Mouse (Mus musculus): ENCODE measurements around the gene Myh8. TPM values are rescaled to one million over a fixed set of nuclear protein-coding genes. Genes with fewer than 3 reads are reported as not detected.

Myh8 gene
- not detected in 2 replicates for total RNA-seq (2017)

DNA sequence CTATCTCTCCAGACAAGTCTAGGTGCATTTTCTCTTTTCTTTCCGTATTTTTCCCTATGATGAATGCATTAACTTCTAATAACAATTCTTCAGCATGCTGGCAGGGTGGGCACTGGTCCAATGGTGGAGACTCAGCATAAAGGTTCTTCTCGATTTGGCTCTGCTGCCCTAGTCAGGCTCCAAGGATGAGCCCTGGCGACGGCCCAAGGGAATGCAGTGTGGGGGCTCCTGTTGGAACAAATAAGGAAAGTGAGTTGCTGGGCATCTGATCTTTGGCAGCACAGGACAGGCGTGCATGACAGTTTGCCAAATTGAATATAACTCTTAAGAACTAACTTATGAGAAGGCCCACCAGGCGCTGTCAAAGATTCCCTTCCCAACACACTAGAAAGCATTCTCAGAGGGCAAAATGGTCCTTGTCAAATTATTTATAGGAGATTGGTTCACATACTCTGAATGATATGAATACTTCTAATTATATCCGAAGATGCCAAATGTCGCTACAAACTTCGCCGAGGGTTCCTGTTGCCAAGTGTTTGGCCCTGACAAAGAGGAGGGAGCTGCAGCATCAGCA, at the start of gene Myh8:
Gene Myh8 (plus strand): TSS at position 524 of the 574 bp plus-strand sequence.
- no peak for ATAC-seq (replicated peaks in 1 of 2; ENCODE audit: insufficient read depth in 1 of 2, low FRiP score in 2 of 2, low TSS enrichment in 1 of 2, low read depth in 1 of 2, poor library complexity in 2 of 2, severe bottlenecking in 2 of 2)

DNA sequence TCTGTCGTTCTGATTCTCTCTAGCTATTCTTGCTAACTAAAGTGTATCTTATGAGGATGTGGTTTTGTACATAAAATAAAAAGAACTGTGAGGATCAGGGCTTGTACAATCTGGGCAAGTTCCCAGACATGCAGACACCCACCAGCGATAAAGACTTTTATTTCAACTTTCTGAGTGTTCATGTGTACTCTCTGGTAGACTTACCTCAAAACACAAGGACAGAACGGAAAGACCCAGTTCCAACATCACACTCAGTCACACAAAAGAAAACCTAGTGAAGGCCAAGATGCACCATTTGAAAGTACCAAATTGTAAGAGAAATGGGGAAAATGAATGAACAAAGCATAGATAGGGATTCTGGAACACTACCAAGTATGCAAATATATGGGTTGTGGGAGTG, 48.2 kb upstream of the Myh8 start:
- no peak for ATAC-seq (replicated peaks in 1 of 2; ENCODE audit: insufficient read depth in 1 of 2, low FRiP score in 2 of 2, low TSS enrichment in 1 of 2, low read depth in 1 of 2, poor library complexity in 2 of 2, severe bottlenecking in 2 of 2)

DNA sequence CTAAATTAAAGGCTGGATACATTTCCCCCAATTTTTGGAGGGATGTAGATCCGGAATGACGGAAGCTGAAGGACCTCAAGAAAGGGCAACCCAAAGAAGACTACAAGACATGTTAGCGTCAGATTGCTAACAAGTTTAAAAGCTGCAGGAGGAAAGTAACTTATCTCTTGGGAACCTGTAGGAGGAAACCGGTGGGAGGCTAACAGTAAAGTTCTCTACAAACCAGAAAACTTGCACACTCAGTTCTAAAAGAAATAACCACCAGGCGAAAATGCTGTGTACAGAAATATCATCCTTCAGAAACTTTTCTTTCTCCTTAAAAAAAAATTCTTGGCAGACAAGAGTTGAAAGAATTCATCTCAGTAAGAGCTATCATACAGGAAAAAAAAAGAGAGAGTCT, 47.8 kb upstream of the Myh8 start:
- ATAC-seq (replicated peaks in 1 of 2; ENCODE audit: insufficient read depth in 1 of 2, low FRiP score in 2 of 2, low TSS enrichment in 1 of 2, low read depth in 1 of 2, poor library complexity in 2 of 2, severe bottlenecking in 2 of 2): no peak

DNA sequence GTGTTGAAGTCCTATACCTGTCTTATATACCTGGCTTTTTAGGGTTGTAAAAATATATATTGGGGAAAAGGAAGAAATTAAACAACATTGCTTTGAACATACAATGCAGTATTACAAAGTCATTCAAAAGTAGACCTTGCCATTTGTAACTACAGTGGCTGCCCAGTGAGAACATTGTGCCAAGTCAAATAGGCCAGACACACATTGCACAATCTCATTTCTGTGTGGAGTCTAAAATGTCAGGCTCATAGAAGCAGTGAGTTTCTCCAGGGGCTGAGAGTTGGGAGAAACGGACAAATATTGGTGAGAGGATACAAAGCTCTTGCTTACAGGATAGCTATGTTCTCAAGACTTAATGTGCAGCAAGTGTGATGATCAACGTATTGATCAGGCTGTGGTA, 47.0 kb upstream of the Myh8 start:
- ATAC-seq (replicated peaks in 1 of 2; ENCODE audit: insufficient read depth in 1 of 2, low FRiP score in 2 of 2, low TSS enrichment in 1 of 2, low read depth in 1 of 2, poor library complexity in 2 of 2, severe bottlenecking in 2 of 2): no peak

DNA sequence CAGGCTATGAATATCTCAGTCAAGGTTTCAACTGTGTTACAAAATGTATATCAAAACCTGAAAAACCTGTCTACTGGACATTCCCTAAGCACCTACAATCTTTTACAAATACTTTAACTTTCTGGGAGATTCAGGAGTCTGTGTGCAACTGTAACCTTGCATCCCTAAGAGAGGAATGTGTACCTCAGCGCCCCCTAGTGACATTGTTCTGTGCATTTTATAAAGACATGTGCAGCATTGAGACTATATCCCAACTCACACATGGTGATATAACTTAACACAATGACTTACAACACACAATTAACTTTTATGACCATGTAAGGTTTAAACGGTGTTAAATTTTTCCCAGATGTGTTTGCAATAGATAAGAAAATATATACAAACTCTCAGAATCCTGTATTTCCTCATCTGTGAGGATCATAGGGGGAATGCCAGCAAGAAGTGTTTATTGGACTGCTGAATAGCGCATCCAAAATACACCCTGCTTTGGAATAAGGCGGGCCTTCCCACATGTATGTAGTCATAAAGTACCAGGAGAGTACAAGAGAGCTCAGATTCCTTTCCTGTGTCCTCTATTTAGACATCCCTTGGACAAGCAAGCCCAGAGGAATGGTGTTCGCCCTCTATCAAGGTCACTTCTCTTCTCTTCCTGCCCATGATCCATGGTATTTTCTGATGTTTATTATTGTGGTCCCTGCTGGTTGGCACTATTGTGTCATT, 41.1 kb upstream of the Myh8 start:
- no peak for ATAC-seq (replicated peaks in 1 of 2; ENCODE audit: insufficient read depth in 1 of 2, low FRiP score in 2 of 2, low TSS enrichment in 1 of 2, low read depth in 1 of 2, poor library complexity in 2 of 2, severe bottlenecking in 2 of 2)

DNA sequence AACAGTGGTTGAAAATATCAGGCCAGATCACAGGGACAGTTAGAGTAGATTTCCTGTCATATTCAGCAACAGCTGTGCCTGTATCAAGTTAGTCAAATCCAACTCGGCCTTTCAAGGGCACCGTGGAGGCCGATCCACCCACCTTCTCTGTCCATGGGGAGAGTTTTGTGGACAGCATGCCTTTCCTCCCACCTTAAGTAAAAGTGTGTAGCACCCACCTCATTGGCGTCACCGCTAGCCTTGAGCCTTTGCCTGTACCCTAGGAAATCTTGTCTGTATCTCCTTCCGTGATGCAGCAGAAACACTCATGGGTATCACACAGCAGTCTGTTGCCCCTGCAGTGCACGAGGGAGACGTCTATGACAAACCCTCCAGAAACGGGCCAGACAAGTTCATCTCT, 40.1 kb upstream of the Myh8 start:
- ATAC-seq (replicated peaks in 1 of 2; ENCODE audit: insufficient read depth in 1 of 2, low FRiP score in 2 of 2, low TSS enrichment in 1 of 2, low read depth in 1 of 2, poor library complexity in 2 of 2, severe bottlenecking in 2 of 2): no peak

DNA sequence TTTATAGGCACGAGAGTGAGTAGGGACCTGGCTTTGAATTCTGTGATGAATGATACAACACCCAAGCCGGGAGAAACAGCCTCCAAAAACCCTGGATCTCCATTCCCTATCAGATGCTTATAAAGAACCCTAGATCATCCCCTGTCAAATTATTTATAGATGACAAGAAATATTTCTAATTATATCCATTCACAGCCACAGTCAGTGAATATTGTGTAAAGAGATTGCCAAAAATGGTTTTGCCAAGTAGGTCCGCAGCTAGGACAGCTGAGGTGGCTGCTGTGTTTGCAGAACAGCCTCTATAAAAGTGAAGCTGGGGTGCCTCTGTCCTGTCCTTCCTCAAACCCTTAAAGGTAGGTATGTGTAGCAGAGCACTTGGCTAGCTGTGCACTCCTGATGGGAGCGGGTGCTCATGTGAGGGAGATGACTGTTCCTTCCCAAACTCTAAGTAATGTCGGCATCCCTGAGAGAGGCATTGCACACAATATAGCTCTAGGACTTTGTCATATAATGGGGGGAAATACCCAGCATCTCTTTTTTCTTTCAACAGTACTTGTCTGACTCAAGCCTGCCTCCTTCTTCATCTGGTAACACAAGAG, 39.3 kb upstream of the Myh8 start, which contains the start of gene Myh4:
Gene Myh4 (plus strand): TSS at position 549 of the 599 bp plus-strand sequence.
- no peak for ATAC-seq (replicated peaks in 1 of 2; ENCODE audit: insufficient read depth in 1 of 2, low FRiP score in 2 of 2, low TSS enrichment in 1 of 2, low read depth in 1 of 2, poor library complexity in 2 of 2, severe bottlenecking in 2 of 2)

DNA sequence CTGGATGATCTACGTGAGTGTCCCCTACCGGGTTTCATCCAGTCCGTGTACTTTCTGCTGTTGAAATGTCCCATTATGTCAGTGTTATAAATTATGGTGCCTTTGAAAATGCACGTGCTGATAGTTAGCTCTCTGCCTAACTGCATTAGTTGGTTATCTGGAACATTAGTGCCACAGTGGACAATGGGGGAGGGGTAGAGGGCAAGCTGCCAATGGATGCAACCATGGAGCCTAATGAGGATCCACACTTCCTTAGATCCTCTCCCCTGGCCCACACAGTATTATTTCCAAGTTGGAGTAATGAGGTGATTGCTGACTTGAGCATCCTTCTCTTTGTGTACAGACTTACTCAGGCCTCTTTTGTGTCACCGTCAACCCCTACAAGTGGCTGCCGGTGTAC, 35.9 kb upstream of the Myh8 start:
- ATAC-seq (replicated peaks in 1 of 2; ENCODE audit: insufficient read depth in 1 of 2, low FRiP score in 2 of 2, low TSS enrichment in 1 of 2, low read depth in 1 of 2, poor library complexity in 2 of 2, severe bottlenecking in 2 of 2): no peak

DNA sequence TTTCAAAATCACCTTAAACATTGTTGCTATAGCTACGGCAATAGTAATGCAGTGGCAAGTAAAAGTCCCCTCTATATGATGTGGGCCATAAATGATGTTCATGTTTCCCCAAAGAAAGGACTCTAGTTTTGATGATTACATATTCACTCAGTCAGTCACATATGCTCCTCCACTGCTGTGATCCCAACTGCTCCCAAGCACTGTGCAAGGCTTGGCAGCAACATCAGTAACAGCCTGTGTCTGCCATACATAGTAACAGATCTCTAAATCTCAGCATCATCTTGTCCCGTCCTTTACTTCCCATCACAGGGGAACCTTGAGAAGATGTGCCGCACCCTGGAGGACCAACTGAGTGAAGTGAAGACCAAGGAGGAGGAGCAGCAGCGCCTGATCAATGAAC, 23.2 kb upstream of the Myh8 start:
- no peak for ATAC-seq (replicated peaks in 1 of 2; ENCODE audit: insufficient read depth in 1 of 2, low FRiP score in 2 of 2, low TSS enrichment in 1 of 2, low read depth in 1 of 2, poor library complexity in 2 of 2, severe bottlenecking in 2 of 2)

DNA sequence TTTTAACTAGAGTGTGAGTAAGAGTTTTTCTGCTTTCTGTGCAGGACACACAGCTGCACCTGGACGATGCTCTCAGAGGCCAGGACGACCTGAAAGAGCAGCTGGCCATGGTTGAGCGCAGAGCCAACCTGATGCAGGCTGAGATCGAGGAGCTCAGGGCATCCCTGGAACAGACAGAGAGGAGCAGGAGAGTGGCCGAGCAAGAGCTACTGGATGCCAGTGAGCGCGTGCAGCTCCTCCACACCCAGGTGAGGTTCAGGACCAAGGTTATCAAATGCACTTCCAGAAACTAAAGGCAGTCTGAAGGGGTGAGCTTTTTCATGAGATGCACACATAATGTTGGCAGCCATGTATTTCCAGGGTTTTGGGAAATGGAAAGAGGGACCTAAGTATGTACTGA, 19.9 kb upstream of the Myh8 start:
- ATAC-seq (replicated peaks in 1 of 2; ENCODE audit: insufficient read depth in 1 of 2, low FRiP score in 2 of 2, low TSS enrichment in 1 of 2, low read depth in 1 of 2, poor library complexity in 2 of 2, severe bottlenecking in 2 of 2): no peak

DNA sequence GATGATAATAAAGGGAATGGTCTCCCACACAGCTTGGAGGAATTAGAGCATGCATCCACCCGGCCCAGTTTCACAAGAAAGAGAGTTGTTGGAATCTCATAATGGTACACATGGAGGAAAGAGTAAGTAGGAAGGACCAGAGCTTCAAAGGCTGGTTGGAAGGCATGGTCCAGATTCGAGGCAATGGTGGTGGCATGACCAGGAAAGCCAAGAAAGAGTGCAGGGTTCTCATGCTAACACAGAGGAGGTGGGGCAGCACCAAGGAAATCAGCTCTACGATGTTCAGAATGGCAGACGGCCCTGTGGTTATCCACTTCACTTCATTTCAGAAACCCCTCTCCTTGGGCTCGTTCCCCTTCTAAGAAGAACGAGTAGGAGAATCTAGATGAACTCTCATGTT, 16.0 kb upstream of the Myh8 start:
- no peak for ATAC-seq (replicated peaks in 1 of 2; ENCODE audit: insufficient read depth in 1 of 2, low FRiP score in 2 of 2, low TSS enrichment in 1 of 2, low read depth in 1 of 2, poor library complexity in 2 of 2, severe bottlenecking in 2 of 2)

DNA sequence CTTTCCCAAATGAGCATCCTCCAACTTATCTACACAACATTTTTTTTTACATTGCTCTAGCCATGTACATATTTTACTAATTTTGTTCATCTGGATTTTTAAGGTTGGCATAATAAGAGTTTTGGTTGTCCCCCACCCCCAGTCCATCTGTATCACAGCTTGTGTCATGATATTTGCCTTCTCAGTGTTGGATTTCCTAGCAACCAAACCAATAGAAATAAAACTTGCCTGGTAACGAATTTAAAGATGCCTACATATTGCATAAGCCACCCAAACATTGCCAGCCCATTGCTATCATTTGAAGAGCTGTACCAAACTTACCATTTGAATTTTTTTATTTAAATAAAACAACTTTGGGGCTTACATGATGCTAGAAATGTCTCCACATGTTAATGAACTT, 16.5 kb downstream of the Myh8 start:
- ATAC-seq (replicated peaks in 1 of 2; ENCODE audit: insufficient read depth in 1 of 2, low FRiP score in 2 of 2, low TSS enrichment in 1 of 2, low read depth in 1 of 2, poor library complexity in 2 of 2, severe bottlenecking in 2 of 2): no peak

DNA sequence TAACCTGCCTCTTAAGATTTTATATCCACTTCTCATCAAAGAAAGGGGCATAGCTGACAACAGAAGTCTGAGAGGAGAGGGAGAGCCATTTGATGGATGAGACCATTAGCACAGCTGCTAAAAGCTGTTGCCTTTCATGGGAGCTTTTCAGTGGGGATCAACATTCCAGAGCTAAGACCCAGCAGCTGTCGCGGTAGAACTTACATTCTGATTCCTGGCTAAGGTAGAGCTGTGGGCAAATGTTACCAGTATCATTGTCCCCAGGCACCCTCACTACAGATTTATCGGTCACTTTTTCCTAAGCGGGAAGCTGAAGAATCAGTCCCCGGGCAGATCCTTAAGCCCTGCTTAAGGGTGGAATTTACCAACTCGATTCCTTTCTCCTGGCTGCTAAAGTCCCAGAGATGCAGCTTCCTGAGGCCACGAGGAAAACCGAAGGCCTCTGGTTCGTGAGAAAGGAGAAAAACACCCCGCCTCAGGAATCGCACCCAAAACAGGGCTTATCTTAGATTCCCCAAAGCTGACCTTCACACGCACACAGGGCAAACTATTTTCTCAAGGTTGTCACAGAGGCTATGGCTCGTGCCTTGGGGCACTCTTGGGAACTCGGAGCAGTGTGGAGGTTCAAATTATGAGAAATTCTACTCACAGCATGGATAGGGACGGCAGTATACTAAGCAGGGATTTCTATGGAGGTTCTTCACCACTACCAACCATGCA, 37.0 kb downstream of the Myh8 start:
- ATAC-seq (replicated peaks in 1 of 2; ENCODE audit: insufficient read depth in 1 of 2, low FRiP score in 2 of 2, low TSS enrichment in 1 of 2, low read depth in 1 of 2, poor library complexity in 2 of 2, severe bottlenecking in 2 of 2): no peak

DNA sequence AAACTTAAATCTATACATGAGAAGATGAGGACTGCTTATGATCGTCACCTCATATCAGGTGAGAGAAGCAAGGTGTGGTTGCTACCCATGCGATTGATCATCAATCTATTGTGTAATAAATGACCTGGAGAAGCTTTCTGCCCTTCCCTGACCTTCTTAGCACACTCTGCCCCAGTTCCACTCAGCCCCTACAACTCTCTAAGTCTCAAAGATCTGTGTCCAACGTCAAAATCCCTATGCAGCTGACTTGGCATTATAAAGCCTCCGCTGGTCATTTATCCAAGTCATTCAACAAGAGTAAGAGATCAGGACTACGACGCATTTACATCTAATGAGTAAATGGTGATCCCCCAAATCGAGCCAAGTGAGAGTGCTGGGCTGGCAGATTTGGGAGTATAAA, 44.4 kb downstream of the Myh8 start, which contains the start of gene Myh13:
Gene Myh13 (plus strand): TSS at position 301 of the 400 bp plus-strand sequence.
- no peak for ATAC-seq (replicated peaks in 1 of 2; ENCODE audit: insufficient read depth in 1 of 2, low FRiP score in 2 of 2, low TSS enrichment in 1 of 2, low read depth in 1 of 2, poor library complexity in 2 of 2, severe bottlenecking in 2 of 2)

DNA sequence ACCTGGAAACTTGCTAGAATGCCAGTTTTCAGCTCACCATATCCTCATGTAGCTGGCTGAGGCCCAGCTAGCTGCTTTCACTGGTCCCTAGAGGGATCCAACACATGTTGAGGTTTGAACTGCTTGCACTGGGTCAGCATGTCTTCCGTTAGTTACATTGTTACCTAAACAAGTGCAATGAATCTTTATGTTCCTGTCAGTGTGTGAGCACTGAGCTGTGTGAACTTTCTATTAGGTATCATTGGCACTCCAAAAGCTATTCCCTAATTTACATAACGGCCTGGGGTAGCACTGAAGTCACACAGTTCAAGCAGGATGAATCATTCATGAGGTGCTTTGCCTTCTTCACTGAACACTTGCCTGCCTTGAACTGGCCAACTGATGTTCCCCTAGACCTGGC, 49.6 kb downstream of the Myh8 start:
- ATAC-seq (replicated peaks in 1 of 2; ENCODE audit: insufficient read depth in 1 of 2, low FRiP score in 2 of 2, low TSS enrichment in 1 of 2, low read depth in 1 of 2, poor library complexity in 2 of 2, severe bottlenecking in 2 of 2): no peak

DNA sequence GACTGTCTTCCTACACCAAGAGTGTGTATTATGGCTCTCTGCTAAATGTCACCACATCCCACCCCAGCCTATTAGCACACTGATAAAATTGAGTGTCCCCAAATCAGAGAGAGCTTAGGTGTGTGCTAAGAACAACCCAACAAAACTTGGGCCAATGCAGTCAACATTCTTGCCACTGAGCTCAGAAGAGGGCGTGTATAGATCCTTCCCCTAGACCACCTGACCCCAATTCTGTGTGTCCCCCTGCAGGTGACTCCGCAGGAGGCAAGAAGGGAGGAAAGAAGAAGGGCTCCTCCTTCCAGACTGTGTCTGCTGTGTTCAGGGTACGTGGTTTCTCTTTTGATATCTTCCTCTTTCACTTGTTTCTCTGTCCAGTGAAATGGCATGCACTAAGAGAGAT, 67.6 kb downstream of the Myh8 start:
- no peak for ATAC-seq (replicated peaks in 1 of 2; ENCODE audit: insufficient read depth in 1 of 2, low FRiP score in 2 of 2, low TSS enrichment in 1 of 2, low read depth in 1 of 2, poor library complexity in 2 of 2, severe bottlenecking in 2 of 2)

DNA sequence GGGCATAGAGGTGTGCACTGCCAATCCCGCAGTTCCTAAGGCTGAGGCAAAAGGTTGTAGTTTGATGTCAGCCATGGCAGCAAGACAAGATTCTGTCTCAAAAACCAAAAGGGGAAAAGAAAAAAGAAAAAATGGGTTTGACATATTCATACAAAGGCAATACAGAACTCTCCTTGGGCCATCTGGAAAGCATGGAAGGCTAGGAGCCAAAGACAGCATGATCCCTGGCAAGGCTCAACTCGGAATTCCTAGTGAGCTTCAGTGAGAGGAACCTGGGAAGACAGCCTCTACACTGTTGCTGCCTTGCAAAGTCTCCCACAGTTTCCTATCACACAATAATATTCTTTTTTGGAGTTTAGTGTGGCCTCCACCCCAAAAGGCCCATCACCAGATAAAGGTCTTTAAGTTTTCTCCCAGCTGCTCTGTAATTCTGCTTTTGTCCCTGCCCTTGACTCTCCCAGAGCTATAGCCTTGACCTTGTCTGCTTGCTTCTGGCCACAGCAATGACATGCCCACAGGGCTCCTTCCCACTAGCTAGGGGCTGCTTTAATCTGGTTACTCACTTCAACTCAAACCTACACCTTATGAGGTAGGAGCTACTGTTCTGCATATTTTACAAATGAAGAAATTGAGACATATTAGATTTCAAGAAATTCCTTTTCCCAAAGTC, 68.4 kb downstream of the Myh8 start:
- ATAC-seq (replicated peaks in 1 of 2; ENCODE audit: insufficient read depth in 1 of 2, low FRiP score in 2 of 2, low TSS enrichment in 1 of 2, low read depth in 1 of 2, poor library complexity in 2 of 2, severe bottlenecking in 2 of 2): no peak

DNA sequence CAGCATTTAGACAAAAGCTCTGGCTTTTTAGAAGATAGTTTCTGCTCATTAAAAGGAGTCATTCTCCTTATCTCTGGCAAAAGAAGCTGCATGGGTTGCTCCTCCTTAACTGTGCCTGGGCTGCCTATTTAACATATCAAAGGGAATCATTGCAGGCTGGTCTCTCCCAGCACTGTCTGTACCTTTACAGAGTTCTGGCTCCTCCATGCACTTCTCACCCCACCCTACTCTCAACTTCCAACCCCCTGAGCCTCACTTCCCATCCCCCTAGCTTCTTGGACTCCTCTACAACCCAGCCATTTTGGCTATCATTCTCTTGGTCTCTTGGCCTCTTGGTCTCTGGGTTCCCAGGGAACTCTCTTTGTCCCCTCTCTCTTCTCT, 68.9 kb downstream of the Myh8 start:
- ATAC-seq (replicated peaks in 1 of 2; ENCODE audit: insufficient read depth in 1 of 2, low FRiP score in 2 of 2, low TSS enrichment in 1 of 2, low read depth in 1 of 2, poor library complexity in 2 of 2, severe bottlenecking in 2 of 2): no peak
